Mouse (Mus musculus) hindbrain, embryonic 11.5 days (tissue): ENCODE results near the gene Sox2. TPM values are rescaled to one million over a fixed set of nuclear protein-coding genes. Genes with fewer than 3 reads are reported as not detected.

Experiments
- ATAC-seq: fragments of 200-750 bp; cut with Nextera tagmentation; 2 replicates; pipeline ENCODE4 v1.8.0; 2017; ENCODE audit warnings: mild to moderate bottlenecking, moderate TSS enrichment, moderate library complexity; ENCODE audit not compliant: low FRiP score
- DNase-seq: peaks from one replicate; pipeline ENCODE4 v3.0.0-alpha.2; 2015; ENCODE audit warnings: low spot score
- H3K27ac ChIP-seq: fragments of 300-500 bp; sonication (generic); 2 replicates; pipeline ENCODE4 v1.5.1; 2014; ENCODE audit warnings: mild to moderate bottlenecking, low read depth, low read length
- H3K27me3 ChIP-seq: fragments of 300-500 bp; sonication (generic); 2 replicates; pipeline ENCODE4 v1.6.1; 2014; ENCODE audit warnings: mild to moderate bottlenecking, low read length, moderate library complexity, mixed read lengths; ENCODE audit not compliant: control insufficient read depth, insufficient read depth
- H3K36me3 ChIP-seq: fragments of 300-500 bp; sonication (generic); 2 replicates; pipeline ENCODE4 v1.6.1; 2014; ENCODE audit warnings: mild to moderate bottlenecking, low read length, moderate library complexity, mixed read lengths; ENCODE audit not compliant: control insufficient read depth, insufficient read depth
- H3K4me1 ChIP-seq: fragments of 300-500 bp; sonication (generic); replicated peaks from 2 replicates; pipeline ENCODE4 v1.6.1; 2014; ENCODE audit warnings: low read length, mixed read lengths; ENCODE audit not compliant: control insufficient read depth, insufficient read depth
- H3K4me2 ChIP-seq: fragments of 300-500 bp; sonication (generic); replicated peaks from 2 replicates; pipeline ENCODE4 v1.6.1; 2014; ENCODE audit warnings: mild to moderate bottlenecking, low read depth, low read length
- H3K4me3 ChIP-seq: fragments of 300-500 bp; sonication (generic); 2 replicates; pipeline ENCODE4 v1.5.1; 2014; ENCODE audit warnings: low read depth, low read length
- H3K9ac ChIP-seq: fragments of 300-500 bp; sonication (generic); 2 replicates; pipeline ENCODE4 v1.6.1; 2014; ENCODE audit warnings: low read depth, low read length
- H3K9me3 ChIP-seq: fragments of 300-500 bp; sonication (generic); 2 replicates; pipeline ENCODE4 v1.6.1; 2016; ENCODE audit warnings: low read length; ENCODE audit not compliant: control insufficient read depth
- WGBS: fragments of 180-500 bp; shearing (Covaris S2); extraction: QIAGEN DNeasy Blood & Tissue Kit; methylation state at CpG from one replicate; pipeline ENCODE4 v1.1.7; 2014; 5-methylcytosine and 5-hydroxymethylcytosine counted together
- polyA plus RNA-seq: library from polyadenylated mRNA; unstranded; fragments of >200 nt; fragmentation: Nextera tagmentation; extraction: Ambion mirVana; gene quantifications from 2 replicates; pipeline ENCODE4 v1.2.1, GENCODE M21; 2014

Sox2 gene
- polyA plus RNA-seq, 1 experiment from 2014 or later = 25.1 TPM

DNA sequence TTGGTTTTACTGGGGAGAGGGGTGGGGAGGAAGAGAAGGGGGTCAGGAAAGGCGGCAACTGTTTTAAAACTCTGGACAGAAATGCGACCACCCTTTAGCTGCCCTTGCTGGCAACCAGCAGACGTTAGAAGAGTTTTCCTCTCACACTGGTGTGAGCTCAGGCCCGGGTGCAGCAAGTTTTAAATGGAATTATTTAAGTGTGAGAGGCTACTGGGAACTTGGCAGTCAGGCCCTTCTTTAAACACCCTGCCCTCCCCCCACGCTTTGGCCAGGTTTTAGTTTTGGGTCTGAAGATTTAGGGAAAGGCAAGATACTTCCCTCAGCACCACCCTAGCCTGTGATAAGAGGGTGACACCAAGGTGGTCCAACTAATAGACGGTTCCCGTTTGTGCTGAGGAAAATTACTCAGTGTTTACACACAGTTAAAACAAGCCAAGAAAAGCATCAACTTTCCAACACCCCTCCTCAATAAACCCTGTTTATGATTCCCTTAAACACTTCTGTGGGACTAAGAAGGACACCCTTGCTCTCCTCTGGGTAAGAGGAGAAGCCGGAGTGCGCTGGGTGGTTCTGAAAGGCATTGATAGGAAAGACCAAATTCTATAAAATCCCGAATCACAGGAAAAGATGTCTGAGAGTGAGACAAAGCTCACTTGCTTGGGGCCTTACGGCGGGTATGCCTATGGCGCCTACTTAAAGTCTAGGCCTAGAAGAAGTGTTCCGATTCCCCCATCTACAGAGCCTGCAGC, 10.5 kb downstream of the Sox2 start:
- Histone ChIP-seq H3K27ac (peak overlapping the region; percentile 96), H3K9ac (peak overlapping the region; percentile 31), H3K4me1 (peaks cover 7% of the 10 kb centered on the region), H3K4me2 (peak overlapping the region; percentile 78), H3K27me3 (peaks cover 16% of the 10 kb centered on the region), H3K4me3 (no peak overlapping the region), H3K9me3 (no peaks in the 10 kb centered on the region), H3K36me3 (no peaks in the 10 kb centered on the region)
- DNase-seq (no peak), ATAC-seq (no peak)
- 10% methylated on average over 14 of the region's 14 CpGs for WGBS

GRCm38 (mm10) chr3:34661341-34662007, 11.3 kb downstream of the Sox2 start:
- H3K4me1 ChIP-seq = peaks cover 8% of the 10 kb centered on the region
- ATAC-seq (no peak), DNase-seq (peak; percentile 71)
- H3K9me3 ChIP-seq = no peaks in the 10 kb centered on the region
- peak overlapping the region; percentile 78 for H3K4me2 ChIP-seq
- no peaks in the 10 kb centered on the region for H3K36me3 ChIP-seq
- H3K27ac ChIP-seq = peak overlapping the region; percentile 96
- H3K27me3 ChIP-seq = peaks cover 16% of the 10 kb centered on the region
- H3K4me3 ChIP-seq = peak overlapping the region; percentile 6
- H3K9ac ChIP-seq = peak overlapping the region; percentile 72
- 2% methylated on average over 32 of the region's 32 CpGs for WGBS

DNA sequence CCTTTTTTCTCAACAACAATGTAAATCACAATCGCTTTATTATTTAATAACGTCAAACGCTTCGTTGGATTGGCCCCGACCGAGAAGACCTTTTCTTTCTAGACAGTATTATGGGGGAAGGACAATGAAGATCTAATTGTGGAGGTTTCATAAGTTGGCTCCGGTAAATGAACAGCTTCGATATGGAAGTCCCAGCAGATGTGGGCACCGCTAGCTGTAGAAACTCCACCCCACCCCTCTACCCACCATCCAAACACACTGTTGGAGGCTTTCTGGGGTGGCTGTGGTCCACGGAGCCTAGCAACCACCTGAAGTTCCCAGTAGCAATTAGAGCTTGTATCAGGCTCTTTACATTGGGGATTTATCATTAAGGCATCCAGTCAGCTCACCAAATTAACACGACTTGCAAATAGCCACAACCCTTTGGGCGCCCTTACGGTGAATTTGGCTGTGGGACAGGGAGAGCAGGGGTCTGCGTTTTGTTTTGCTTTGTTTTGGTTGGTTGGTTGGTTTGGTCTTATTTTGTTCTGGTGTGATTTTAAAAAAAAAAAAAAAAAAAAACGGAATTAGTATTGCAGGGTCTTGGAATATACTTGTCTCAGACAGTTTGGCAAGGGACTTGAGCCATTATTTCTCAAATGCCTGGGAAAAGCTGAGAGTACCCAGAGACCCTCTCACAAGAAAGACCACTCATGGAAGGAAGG, 12.0 kb downstream of the Sox2 start:
- H3K9me3 ChIP-seq = no peaks in the 10 kb centered on the region
- H3K27me3 ChIP-seq = peaks cover 14% of the 10 kb centered on the region
- peak overlapping the region; percentile 72 for H3K9ac ChIP-seq
- H3K36me3 ChIP-seq = no peaks in the 10 kb centered on the region
- peaks cover 11% of the 10 kb centered on the region for H3K4me1 ChIP-seq
- peak overlapping the region; percentile 78 for H3K4me2 ChIP-seq
- peak overlapping the region; percentile 96 for H3K27ac ChIP-seq
- DNase-seq (peak; percentile 67), ATAC-seq (no peak)
- H3K4me3 ChIP-seq = peak overlapping the region; percentile 6
- WGBS = 2% methylated on average over 15 of the region's 15 CpGs

DNA sequence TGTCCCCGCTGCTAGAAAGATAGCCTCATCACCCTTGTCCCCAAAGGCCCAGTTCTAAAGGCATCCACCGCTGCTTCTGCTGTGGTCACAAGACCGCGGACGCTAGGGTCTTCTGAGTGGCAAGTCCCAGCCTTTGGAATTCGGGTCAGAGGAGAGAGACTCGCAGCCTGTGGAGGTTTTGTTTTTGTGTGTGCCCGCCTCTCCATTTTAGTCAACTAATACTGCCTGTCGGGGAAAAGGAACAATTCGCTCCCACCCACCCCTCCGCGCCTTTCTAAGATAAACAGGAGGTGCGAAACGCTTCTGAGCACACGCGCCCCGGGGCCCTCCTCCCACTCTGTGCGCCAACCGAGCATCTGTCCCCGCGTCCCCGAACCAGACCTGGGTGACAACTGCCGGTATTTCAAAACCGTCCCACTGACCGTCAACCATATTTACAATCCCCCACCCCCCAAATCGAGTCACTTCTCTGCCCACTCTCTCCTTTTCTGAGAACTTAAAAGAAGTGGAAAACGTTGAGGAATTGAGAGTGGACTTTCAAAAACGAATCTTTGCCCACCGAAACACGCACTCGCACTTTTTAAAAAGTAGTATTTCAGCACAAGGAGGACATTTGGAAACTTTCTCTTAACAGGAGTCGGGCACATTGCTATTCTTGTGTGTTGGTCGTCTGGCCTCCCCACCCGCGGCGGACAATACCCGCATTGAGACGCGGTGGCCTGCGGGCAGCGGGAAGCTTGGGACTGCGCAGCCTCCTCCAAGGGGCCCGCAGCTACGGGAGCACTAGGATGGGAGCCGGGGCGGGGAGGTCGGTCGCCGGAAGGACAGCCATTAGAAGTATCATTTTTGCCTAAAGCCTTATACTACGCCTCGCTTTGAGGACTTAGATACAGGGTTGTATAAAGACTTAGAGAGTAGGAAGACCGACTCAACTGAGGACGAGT, 12.8 kb downstream of the Sox2 start:
- Histone ChIP-seq H3K27ac (peak overlapping the region; percentile 96), H3K36me3 (no peaks in the 10 kb centered on the region), H3K4me3 (peak overlapping the region; percentile 39), H3K9ac (peak overlapping the region; percentile 72), H3K4me2 (peak overlapping the region; percentile 78), H3K27me3 (peaks cover 9% of the 10 kb centered on the region; the same call in 1 of the 2 replicates), H3K9me3 (no peaks in the 10 kb centered on the region), H3K4me1 (peaks cover 11% of the 10 kb centered on the region)
- DNase-seq (peak; percentile 79), ATAC-seq (no peak; the same call in 1 of the 2 replicates)
- WGBS = under 1% methylated on average over 53 of the region's 53 CpGs

DNA sequence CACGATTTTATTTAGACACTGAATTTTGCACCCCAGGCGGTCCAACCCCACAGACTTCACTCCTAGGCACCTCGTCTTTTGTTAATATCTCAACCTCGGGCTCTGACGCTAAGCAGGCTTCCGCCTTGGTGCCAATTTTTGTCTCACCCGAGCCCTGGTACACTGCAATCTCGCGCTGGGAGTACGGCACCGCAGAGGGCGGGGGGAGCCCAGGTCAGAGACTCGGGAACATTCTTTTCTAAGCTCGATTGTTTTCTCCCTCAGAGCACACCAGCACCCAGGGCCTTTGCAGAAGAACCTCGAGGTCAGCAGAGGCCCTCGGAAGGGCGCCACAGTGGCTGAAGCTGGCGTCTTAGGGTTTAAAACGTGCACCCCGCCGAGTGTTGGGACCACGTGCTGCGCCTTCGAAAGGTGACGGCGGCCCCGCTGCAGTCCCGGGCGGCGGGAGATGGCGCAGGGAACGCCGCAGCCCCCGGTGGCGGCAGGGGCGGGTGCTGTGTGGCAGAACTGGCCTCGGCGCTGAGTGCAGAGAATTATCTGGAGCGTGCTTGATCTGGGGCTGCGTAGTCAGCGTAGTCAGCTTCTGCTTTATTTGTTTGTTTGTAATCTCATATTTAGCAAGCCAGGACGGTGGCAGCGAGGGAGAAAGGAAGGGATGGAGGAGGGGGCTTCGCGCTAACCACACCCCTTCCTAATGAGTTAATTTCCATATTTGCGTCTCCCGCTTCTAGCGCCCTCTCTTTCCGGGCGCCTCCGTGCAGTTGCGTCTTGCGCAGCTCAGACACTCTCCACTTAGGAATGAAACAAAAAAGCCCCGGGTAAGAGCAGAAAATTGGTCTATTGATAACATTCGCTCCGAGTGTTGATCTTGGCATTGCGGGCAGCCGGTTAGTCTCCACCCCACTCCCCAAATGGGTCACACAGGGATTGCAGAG, 13.8 kb downstream of the Sox2 start:
- Histone ChIP-seq H3K27me3 (peaks cover 6% of the 10 kb centered on the region; the same call in 1 of the 2 replicates), H3K9ac (peak overlapping the region; percentile 72), H3K4me2 (peak overlapping the region; percentile 78), H3K4me3 (peak overlapping the region; percentile 39), H3K27ac (peak overlapping the region; percentile 96), H3K4me1 (peaks cover 13% of the 10 kb centered on the region), H3K36me3 (no peaks in the 10 kb centered on the region), H3K9me3 (no peaks in the 10 kb centered on the region)
- WGBS = under 1% methylated on average over 57 of the region's 58 CpGs
- ATAC-seq (peak; percentile 56), DNase-seq (peak; percentile 80)

- no peaks in the 10 kb centered on the region for H3K36me3 ChIP-seq
- H3K27ac ChIP-seq = peak overlapping the region; percentile 96
- H3K9ac ChIP-seq = peak overlapping the region; percentile 72
- H3K27me3 ChIP-seq = peaks cover 6% of the 10 kb centered on the region; the same call in 1 of the 2 replicates
- peaks cover 12% of the 10 kb centered on the region for H3K4me1 ChIP-seq
- DNase-seq (peak; percentile 72), ATAC-seq (no peak; the same call in 1 of the 2 replicates)
- peak overlapping the region; percentile 39 for H3K4me3 ChIP-seq
- no peaks in the 10 kb centered on the region for H3K9me3 ChIP-seq
- H3K4me2 ChIP-seq = peak overlapping the region; percentile 78
- WGBS = under 1% methylated on average over 31 of the region's 31 CpGs
Measured at GRCm38 (mm10) chr3:34664636-34665531, 14.7 kb downstream of the Sox2 start.
